Comparison of ENCODE assay signal across 15 mouse cellular contexts in genomic region chr2:155394586-155394985, GRCm38 (mm10).
"Had no signal": no experiment of that assay in that cellular context is flagged by ENCODE, and none has a peak within 500 bp of the region (broad histone marks: within the 10 kb centered on the region; RNA-seq: fewer than 3 reads in every experiment).

No protein-coding gene starts in this region.

- H3K9ac ChIP-seq: limb, embryonic 12.5 days; limb, embryonic 15.5 days; liver, embryonic 14.5 days; liver, postnatal 0 days; lung, embryonic 14.5 days; midbrain, embryonic 13.5 days had no signal

- H3K4me3 ChIP-seq: layer of hippocampus, adult 2 months; limb, embryonic 12.5 days; limb, embryonic 15.5 days; midbrain, embryonic 13.5 days had no signal

- H3K9me3 ChIP-seq: limb, embryonic 12.5 days; limb, embryonic 15.5 days; midbrain, embryonic 13.5 days had no signal

- H3K4me2 ChIP-seq: limb, embryonic 12.5 days; limb, embryonic 15.5 days; liver, embryonic 11.5 days; lung, embryonic 14.5 days; midbrain, embryonic 13.5 days had no signal

- H3K27ac ChIP-seq: kidney, postnatal 0 days; layer of hippocampus, adult 2 months; limb, embryonic 12.5 days; limb, embryonic 15.5 days; liver, embryonic 14.5 days; macrophage; midbrain, embryonic 13.5 days had no signal

- H3K4me1 ChIP-seq: limb, embryonic 15.5 days; midbrain, embryonic 13.5 days had no signal

- ATAC-seq: liver, postnatal 0 days; lung, postnatal 0 days; midbrain, embryonic 13.5 days had no signal

- H3K27me3 ChIP-seq: limb, embryonic 12.5 days; limb, embryonic 15.5 days; midbrain, embryonic 13.5 days had no signal

- DNase-seq: kidney, postnatal 25 days; layer of hippocampus, adult 9-11 months; liver, postnatal 0 days; lung, embryonic 14.5 days; thymus, adult 18-20 months; thymus, postnatal 36 days had no signal
